Mouse (Mus musculus) kidney, embryonic 16.5 days (tissue): ENCODE measurements around the gene Orai1. TPM values are rescaled to one million over a fixed set of nuclear protein-coding genes. Genes with fewer than 3 reads are reported as not detected.
A peak's percentile ranks its signal among the peaks of the same experiment; 100 is the strongest.

Experiments used
- ATAC-seq: fragments of 200-750 bp; cut with Nextera tagmentation; 2 replicates; pipeline ENCODE4 v1.8.0; 2017; ENCODE audit warnings: moderate TSS enrichment; ENCODE audit not compliant: low FRiP score, low TSS enrichment
- H3K27ac ChIP-seq: fragments of 300-500 bp; sonication (generic); 2 replicates; pipeline ENCODE4 v1.5.1; 2014; ENCODE audit warnings: low read length
- H3K27me3 ChIP-seq: fragments of 300-500 bp; sonication (generic); 2 replicates; pipeline ENCODE4 v1.6.1; 2014; ENCODE audit warnings: low read length, control low read depth, mixed read lengths; ENCODE audit not compliant: insufficient read depth
- H3K36me3 ChIP-seq: fragments of 300-500 bp; sonication (generic); 2 replicates; pipeline ENCODE4 v1.6.1; 2014; ENCODE audit warnings: low read length, control low read depth, mixed read lengths; ENCODE audit not compliant: insufficient read depth
- H3K4me1 ChIP-seq: fragments of 300-500 bp; sonication (generic); 2 replicates; pipeline ENCODE4 v1.6.1; 2014; ENCODE audit warnings: low read length, control low read depth, mixed read lengths; ENCODE audit not compliant: insufficient read depth
- H3K4me2 ChIP-seq: fragments of 300-500 bp; sonication (generic); replicated peaks from 2 replicates; pipeline ENCODE4 v1.6.1; 2014; ENCODE audit warnings: low read depth, low read length
- H3K4me3 ChIP-seq: fragments of 300-500 bp; sonication (generic); 2 replicates; pipeline ENCODE4 v1.5.1; 2014; ENCODE audit warnings: mild to moderate bottlenecking, low read length
- H3K9ac ChIP-seq: fragments of 300-500 bp; sonication (generic); replicated peaks from 2 replicates; pipeline ENCODE4 v1.6.1; 2014; ENCODE audit warnings: low read length
- H3K9me3 ChIP-seq: fragments of 300-500 bp; sonication (generic); 2 replicates; pipeline ENCODE4 v1.6.1; 2016; ENCODE audit warnings: low read length, control low read depth
- WGBS: fragments of 180-500 bp; shearing (Covaris S2); extraction: QIAGEN DNeasy Blood & Tissue Kit; methylation state at CpG from one replicate; pipeline ENCODE4 v1.1.7; 2014; 5-methylcytosine and 5-hydroxymethylcytosine counted together
- polyA plus RNA-seq: library from polyadenylated mRNA; unstranded; fragments of >200 nt; fragmentation: Nextera tagmentation; extraction: Ambion mirVana; gene quantifications from 2 replicates; pipeline ENCODE4 v1.2.1, GENCODE M21; 2015

The Orai1 gene
- polyA plus RNA-seq, 1 experiment from 2014 or later: 17.5 TPM

DNA sequence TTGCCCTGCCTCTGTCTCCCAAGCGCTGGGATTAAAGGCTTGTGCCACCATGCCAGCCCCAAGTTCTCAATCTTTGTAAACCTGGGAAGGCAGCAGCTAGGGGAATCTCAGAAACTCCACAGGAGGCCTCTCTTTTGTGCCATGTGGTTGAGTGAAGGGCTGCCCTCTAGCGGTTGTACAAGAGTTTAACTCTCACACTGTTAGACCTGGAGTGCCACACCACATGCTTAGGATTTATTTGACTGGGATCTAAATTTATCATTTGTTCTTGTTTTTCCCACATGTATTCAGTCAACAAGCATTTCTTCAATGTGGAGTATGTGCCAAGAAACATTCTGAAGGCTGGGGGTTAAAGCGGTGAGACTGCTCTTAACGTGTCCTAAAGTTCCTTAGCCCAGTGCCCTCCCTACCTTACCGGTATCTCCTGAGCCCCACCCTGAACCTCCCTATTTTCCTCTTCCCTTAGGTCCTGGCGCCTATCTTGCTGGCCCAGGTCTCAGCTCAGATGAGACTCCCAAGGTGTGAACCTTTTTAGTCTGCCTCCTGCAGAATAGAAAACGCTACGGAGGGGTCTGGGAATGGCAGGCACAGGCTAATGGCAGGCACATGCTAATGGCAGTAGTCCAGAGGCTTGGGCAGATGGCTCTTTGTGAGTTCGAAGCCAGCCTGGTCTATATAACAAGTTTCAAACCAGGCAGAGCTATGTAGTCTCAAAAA lies 1.1 kb upstream of the Orai1 start:
- Histone ChIP-seq H3K4me2 (no peak overlapping the region), H3K9ac (no peak overlapping the region), H3K9me3 (no peaks in the 10 kb centered on the region), H3K36me3 (no peaks in the 10 kb centered on the region), H3K27me3 (no peaks in the 10 kb centered on the region), H3K4me3 (no peak overlapping the region), H3K27ac (no peak overlapping the region), H3K4me1 (peaks cover 15% of the 10 kb centered on the region)
- 56% methylated on average over 9 of the region's 9 CpGs for whole genome bisulfite sequencing
- ATAC-seq: no peak

- H3K4me1 ChIP-seq: peaks cover 21% of the 10 kb centered on the region
Measured at GRCm38 (mm10) chr5:123015915-123016314, 1.0 kb downstream of the Orai1 start.

GRCm38 (mm10) chr5:123017504-123017903 lies 2.6 kb downstream of the Orai1 start:
- H3K36me3 ChIP-seq: no peaks in the 10 kb centered on the region
- no peak overlapping the region for H3K9ac ChIP-seq
- H3K4me2 ChIP-seq: 0 out of 2 replicates have a peak overlapping the region, but pooled peaks have one; percentile 67
- H3K27me3 ChIP-seq: no peaks in the 10 kb centered on the region
- H3K4me3 ChIP-seq: no peak overlapping the region
- WGBS: 70% methylated on average over 4 of the region's 4 CpGs
- no peaks in the 10 kb centered on the region for H3K9me3 ChIP-seq
- H3K4me1 ChIP-seq: peaks cover 21% of the 10 kb centered on the region
- H3K27ac ChIP-seq: no peak overlapping the region
- no peak for ATAC-seq

More at GRCm38 (mm10) chr5:123015915-123016314, 1.0 kb downstream of the Orai1 start:
- Histone ChIP-seq H3K9me3 (no peaks in the 10 kb centered on the region), H3K36me3 (no peaks in the 10 kb centered on the region), H3K27me3 (no peaks in the 10 kb centered on the region), H3K4me3 (peak overlapping the region; percentile 76), H3K27ac (peak overlapping the region; percentile 94; the same call in 1 of the 2 replicates), H3K9ac (peak overlapping the region; percentile 79), H3K4me2 (peak overlapping the region; percentile 67)
- no peak for ATAC-seq
- WGBS: 10% methylated on average over 8 of the region's 8 CpGs

DNA sequence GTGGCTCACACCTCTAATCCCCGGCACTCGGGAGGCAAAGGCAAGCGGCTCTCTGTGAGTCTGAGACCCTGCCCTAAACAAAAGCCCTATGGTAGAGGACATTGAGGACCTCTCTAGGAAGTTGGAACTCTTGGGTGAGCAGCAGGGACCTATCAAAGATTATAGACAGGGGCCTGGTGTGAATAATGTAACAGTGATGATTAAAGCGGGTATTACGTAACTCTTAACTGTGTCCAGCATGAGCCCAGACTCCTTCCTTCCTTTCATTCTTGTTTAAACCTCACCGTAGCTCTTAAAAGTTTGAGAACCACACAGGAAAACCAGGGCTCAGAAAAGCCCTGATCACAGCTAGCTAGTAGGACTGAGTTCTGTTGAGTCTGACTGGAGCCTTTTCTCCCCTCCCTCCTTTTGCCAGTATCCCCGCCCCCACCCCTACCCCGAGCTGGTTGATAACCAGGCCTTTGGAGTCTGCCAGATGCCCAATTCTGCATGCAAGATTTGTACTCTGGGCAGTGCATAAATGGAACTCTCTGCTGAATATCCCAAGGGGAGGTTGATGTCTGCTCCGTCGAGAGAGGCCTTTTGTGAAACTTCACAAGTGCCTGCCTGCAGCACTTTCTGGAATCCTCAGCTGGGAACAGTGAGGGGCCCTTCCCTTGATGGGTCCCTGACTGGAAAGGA lies 4.6 kb downstream of the Orai1 start:
- Histone ChIP-seq H3K4me2 (no peak overlapping the region), H3K9me3 (no peaks in the 10 kb centered on the region), H3K4me1 (peaks cover 19% of the 10 kb centered on the region), H3K9ac (no peak overlapping the region; the same call in 1 of the 2 replicates), H3K36me3 (no peaks in the 10 kb centered on the region), H3K4me3 (no peak overlapping the region), H3K27ac (peak overlapping the region; percentile 17; the same call in 1 of the 2 replicates), H3K27me3 (no peaks in the 10 kb centered on the region)
- ATAC-seq: no peak
- WGBS: 57% methylated on average over 10 of the region's 10 CpGs

DNA sequence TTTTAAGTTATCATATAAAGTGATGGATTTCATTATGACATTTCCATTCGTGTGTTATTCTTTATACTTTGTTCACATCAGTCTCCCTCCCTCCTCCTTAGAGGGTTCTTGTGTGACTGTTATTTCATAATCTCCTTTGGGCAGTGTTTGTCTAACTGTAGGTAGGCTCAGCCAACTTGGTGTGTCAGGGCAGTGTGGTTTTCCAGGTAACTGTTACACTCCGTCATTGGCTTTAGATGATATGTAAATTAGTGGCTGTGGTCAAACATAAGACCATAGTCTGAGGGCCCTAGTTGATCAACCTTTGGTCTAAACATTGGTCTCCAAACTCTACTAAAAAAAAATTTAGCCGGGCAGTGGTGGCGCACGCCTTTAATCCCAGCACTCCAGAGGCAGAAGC lies 5.6 kb downstream of the Orai1 start:
- no peak overlapping the region for H3K9ac ChIP-seq
- no peaks in the 10 kb centered on the region for H3K36me3 ChIP-seq
- no peak overlapping the region for H3K27ac ChIP-seq
- no peaks in the 10 kb centered on the region for H3K27me3 ChIP-seq
- H3K4me1 ChIP-seq: peaks cover 23% of the 10 kb centered on the region
- no peak for ATAC-seq
- 93% methylated on average over 5 of the region's 5 CpGs for WGBS
- no peak overlapping the region for H3K4me3 ChIP-seq
- no peaks in the 10 kb centered on the region for H3K9me3 ChIP-seq
- no peak overlapping the region for H3K4me2 ChIP-seq

DNA sequence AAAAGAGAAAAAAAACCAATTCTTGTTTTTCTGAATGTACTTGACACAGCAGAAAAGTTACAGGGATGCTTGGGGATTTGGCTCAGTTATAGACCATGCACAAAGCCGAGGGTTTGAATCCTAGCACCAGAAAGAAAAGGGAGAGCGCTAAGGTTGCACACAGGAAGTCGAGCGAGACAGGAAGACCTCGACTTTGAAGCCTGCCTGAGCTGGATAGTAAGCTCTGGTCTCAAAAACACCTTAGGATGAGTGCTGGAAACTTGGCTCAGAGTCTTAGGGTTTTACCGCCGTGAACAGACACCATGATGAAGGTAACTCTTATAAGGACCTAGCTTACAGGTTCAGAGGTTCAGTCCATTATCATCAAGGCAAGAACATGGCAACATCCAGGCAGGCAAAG lies 6.6 kb downstream of the Orai1 start:
- no peaks in the 10 kb centered on the region for H3K36me3 ChIP-seq
- ATAC-seq: no peak
- 91% methylated on average over 7 of the region's 7 CpGs for WGBS
- H3K4me1 ChIP-seq: peaks cover 20% of the 10 kb centered on the region
- no peak overlapping the region for H3K4me2 ChIP-seq
- no peaks in the 10 kb centered on the region for H3K9me3 ChIP-seq
- H3K4me3 ChIP-seq: no peak overlapping the region
- no peaks in the 10 kb centered on the region for H3K27me3 ChIP-seq
- H3K27ac ChIP-seq: no peak overlapping the region
- no peak overlapping the region for H3K9ac ChIP-seq

GRCm38 (mm10) chr5:123023049-123023448 lies 8.2 kb downstream of the Orai1 start:
- Histone ChIP-seq H3K4me3 (no peak overlapping the region), H3K36me3 (no peaks in the 10 kb centered on the region), H3K27ac (no peak overlapping the region), H3K9ac (no peak overlapping the region), H3K4me2 (no peak overlapping the region), H3K27me3 (no peaks in the 10 kb centered on the region), H3K9me3 (no peaks in the 10 kb centered on the region), H3K4me1 (peaks cover 29% of the 10 kb centered on the region)
- ATAC-seq: no peak
- 82% methylated on average over 6 of the region's 6 CpGs for WGBS

- peaks cover 2% of the 10 kb centered on the region; the same call in 1 of the 2 replicates for H3K36me3 ChIP-seq
- H3K9me3 ChIP-seq: no peaks in the 10 kb centered on the region
- no peak for ATAC-seq
- WGBS: 87% methylated on average over 6 of the region's 6 CpGs
- H3K27ac ChIP-seq: no peak overlapping the region
- H3K27me3 ChIP-seq: no peaks in the 10 kb centered on the region
- H3K4me3 ChIP-seq: no peak overlapping the region
- peaks cover 25% of the 10 kb centered on the region for H3K4me1 ChIP-seq
- H3K9ac ChIP-seq: no peak overlapping the region
- H3K4me2 ChIP-seq: no peak overlapping the region
Measured at GRCm38 (mm10) chr5:123024312-123024711, 9.4 kb downstream of the Orai1 start.

GRCm38 (mm10) chr5:123024965-123025573 lies 10.2 kb downstream of the Orai1 start:
- Histone ChIP-seq H3K27ac (no peak overlapping the region; the same call in 1 of the 2 replicates), H3K4me3 (no peak overlapping the region), H3K4me1 (peaks cover 23% of the 10 kb centered on the region), H3K4me2 (no peak overlapping the region), H3K27me3 (no peaks in the 10 kb centered on the region), H3K9ac (no peak overlapping the region), H3K36me3 (peaks cover 10% of the 10 kb centered on the region), H3K9me3 (no peaks in the 10 kb centered on the region)
- ATAC-seq: peak; percentile 42; the same call in 1 of the 2 replicates
- WGBS: 27% methylated on average over 9 of the region's 9 CpGs
